Mouse (Mus musculus): ENCODE measurements at regions not wholly inside any gene's neighbourhood (a gene's known extent, or its start where the extent isn't known, plus 50 kb on each side); places are given as distances from the start of the nearest gene placed in this dataset.
A peak's percentile ranks its signal among the peaks of the same experiment; 100 is the strongest.
"Not testable (repeated sequence)": the region's sequence is repeated elsewhere in the genome, so short reads cannot be mapped to it uniquely, and the experiment has no call there.

DNA sequence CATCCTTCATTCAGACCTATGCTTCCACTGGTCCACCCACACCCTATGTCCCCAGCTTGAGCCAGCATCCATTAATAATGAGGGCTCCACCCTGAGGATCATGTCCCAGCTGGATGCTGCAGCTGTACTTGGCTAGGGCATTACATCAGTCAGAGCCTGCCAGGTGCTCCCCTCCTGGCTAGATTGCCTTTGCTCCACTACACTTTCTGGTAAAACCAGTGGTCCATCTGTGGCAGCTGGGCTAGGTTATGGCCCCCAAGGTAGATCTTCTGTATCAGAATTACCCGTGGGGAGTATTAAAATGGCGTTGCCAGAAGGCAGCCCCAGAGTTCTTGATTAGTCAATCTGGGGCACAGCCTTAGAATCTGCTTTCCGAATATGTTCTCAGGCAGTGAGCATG lies 94.7 kb upstream of the Sec61g start:
- no peak overlapping the region for H3K27ac ChIP-seq (ENCODE audit: insufficient read depth, low read length)
- no peaks in the 10 kb centered on the region; the same call in 1 of the 2 replicates for H3K4me1 ChIP-seq (ENCODE audit: control insufficient read depth, insufficient read depth, low read length)
- no peak overlapping the region for H3K4me3 ChIP-seq (ENCODE audit: insufficient read depth, low read length)
- TF ChIP-seq POLR2A (IDR thresholded peaks at IDR 0.05; ENCODE audit: low read depth, low read length), result no peak
- no peak for TF ChIP-seq CTCF (IDR thresholded peaks at IDR 0.05; ENCODE audit: borderline replicate concordance, insufficient read depth, low read length)

- TF ChIP-seq POLR2A (IDR thresholded peaks at IDR 0.05; ENCODE audit: low read depth, low read length) (no peak), CTCF (IDR thresholded peaks at IDR 0.05; ENCODE audit: borderline replicate concordance, insufficient read depth, low read length) (no peak)
- no peaks in the 10 kb centered on the region; the same call in 1 of the 2 replicates for H3K4me1 ChIP-seq (ENCODE audit: control insufficient read depth, insufficient read depth, low read length)
- no peak overlapping the region for H3K27ac ChIP-seq (ENCODE audit: insufficient read depth, low read length)
- no peak overlapping the region for H3K4me3 ChIP-seq (ENCODE audit: insufficient read depth, low read length)
Measured at GRCm38 (mm10) chr11:16606435-16607214, 98.3 kb upstream of the Sec61g start.

DNA sequence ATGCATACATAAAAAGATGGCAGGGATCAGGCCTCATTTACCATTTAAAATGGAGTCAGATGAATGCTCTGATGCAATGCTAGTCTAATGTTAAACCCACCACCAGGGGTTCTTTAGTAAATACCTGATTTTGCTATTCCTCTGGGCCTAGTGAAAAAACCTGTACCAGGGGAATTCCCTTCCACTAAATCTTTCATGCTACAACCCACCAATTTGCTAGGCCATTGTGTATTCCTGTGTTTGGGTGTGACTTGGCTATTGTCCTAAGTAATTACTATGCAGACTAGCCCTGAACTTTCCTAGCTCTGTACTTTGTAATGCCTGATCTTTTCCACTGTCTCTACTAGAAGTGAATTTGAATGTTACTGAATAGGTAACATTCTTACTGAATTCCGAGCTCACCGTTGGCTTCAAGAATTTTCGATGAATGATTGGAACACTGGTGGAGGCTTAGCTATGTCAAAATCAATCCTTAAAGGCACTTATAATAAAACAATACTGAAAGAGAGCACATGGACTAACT lies 99.7 kb upstream of the Sec61g start:
- not testable (repeated sequence) for H3K27ac ChIP-seq (ENCODE audit: insufficient read depth, low read length); H3K4me1 ChIP-seq (ENCODE audit: control insufficient read depth, insufficient read depth, low read length); H3K4me3 ChIP-seq (ENCODE audit: insufficient read depth, low read length)

DNA sequence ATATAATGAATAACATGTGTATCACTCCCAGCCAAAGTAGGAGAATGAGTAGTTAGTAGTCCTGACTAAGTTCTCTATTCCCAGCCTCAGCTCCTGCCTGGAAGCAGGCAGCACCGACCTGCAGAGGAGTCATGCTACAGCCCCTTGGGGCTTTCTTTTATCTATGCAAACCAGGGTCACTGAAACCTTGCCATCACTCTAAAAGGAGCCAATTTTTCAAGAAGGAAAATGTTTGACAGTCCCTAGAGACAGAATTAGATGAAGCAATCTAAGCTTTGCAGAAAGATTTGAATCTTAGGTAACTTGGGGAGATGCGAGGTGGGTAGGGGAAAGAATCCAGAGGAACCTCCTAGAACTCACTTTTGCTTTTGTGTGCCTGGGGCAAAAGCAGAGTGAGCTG lies 103.5 kb upstream of the Sec61g start:
- peak overlapping the region; percentile 29; the same call in 1 of the 2 replicates for H3K27ac ChIP-seq (ENCODE audit: insufficient read depth, low read length)
- no peak overlapping the region for H3K4me3 ChIP-seq (ENCODE audit: insufficient read depth, low read length)
- H3K4me1 ChIP-seq (ENCODE audit: control insufficient read depth, insufficient read depth, low read length), result no peaks in the 10 kb centered on the region
- no peak for TF ChIP-seq CTCF (IDR thresholded peaks at IDR 0.05; ENCODE audit: borderline replicate concordance, insufficient read depth, low read length)
- TF ChIP-seq POLR2A (IDR thresholded peaks at IDR 0.05; ENCODE audit: low read depth, low read length), result no peak

GRCm38 (mm10) chr11:16612524-16612923 lies 104.2 kb upstream of the Sec61g start:
- Histone ChIP-seq H3K27ac (ENCODE audit: insufficient read depth, low read length) (no peak overlapping the region), H3K4me3 (ENCODE audit: insufficient read depth, low read length) (no peak overlapping the region), H3K4me1 (ENCODE audit: control insufficient read depth, insufficient read depth, low read length) (no peaks in the 10 kb centered on the region)
- TF ChIP-seq POLR2A (IDR thresholded peaks at IDR 0.05; ENCODE audit: low read depth, low read length) (no peak), CTCF (IDR thresholded peaks at IDR 0.05; ENCODE audit: borderline replicate concordance, insufficient read depth, low read length) (no peak)

- Histone ChIP-seq H3K4me3 (ENCODE audit: insufficient read depth, low read length) (no peak overlapping the region), H3K27ac (ENCODE audit: insufficient read depth, low read length) (no peak overlapping the region), H3K4me1 (ENCODE audit: control insufficient read depth, insufficient read depth, low read length) (no peaks in the 10 kb centered on the region)
- TF ChIP-seq CTCF (IDR thresholded peaks at IDR 0.05; ENCODE audit: borderline replicate concordance, insufficient read depth, low read length) (no peak), POLR2A (IDR thresholded peaks at IDR 0.05; ENCODE audit: low read depth, low read length) (no peak)
Measured at GRCm38 (mm10) chr11:16619736-16620135, 111.5 kb upstream of the Sec61g start.

- Histone ChIP-seq H3K4me3 (ENCODE audit: insufficient read depth, low read length) (no peak overlapping the region), H3K27ac (ENCODE audit: insufficient read depth, low read length) (no peak overlapping the region), H3K4me1 (ENCODE audit: control insufficient read depth, insufficient read depth, low read length) (no peaks in the 10 kb centered on the region)
- TF ChIP-seq POLR2A (IDR thresholded peaks at IDR 0.05; ENCODE audit: low read depth, low read length), result no peak
- no peak for TF ChIP-seq CTCF (IDR thresholded peaks at IDR 0.05; ENCODE audit: borderline replicate concordance, insufficient read depth, low read length)
Measured at GRCm38 (mm10) chr11:16623694-16624093, 115.4 kb upstream of the Sec61g start.

GRCm38 (mm10) chr11:16627294-16628085 lies 119.2 kb upstream of the Sec61g start:
- Histone ChIP-seq H3K4me3 (ENCODE audit: insufficient read depth, low read length) (no peak overlapping the region), H3K27ac (ENCODE audit: insufficient read depth, low read length) (no peak overlapping the region), H3K4me1 (ENCODE audit: control insufficient read depth, insufficient read depth, low read length) (no peaks in the 10 kb centered on the region)
- TF ChIP-seq CTCF (IDR thresholded peaks at IDR 0.05; ENCODE audit: borderline replicate concordance, insufficient read depth, low read length), result no peak
- no peak for TF ChIP-seq POLR2A (IDR thresholded peaks at IDR 0.05; ENCODE audit: low read depth, low read length)

GRCm38 (mm10) chr11:16629410-16630129 lies 121.3 kb upstream of the Sec61g start:
- Histone ChIP-seq H3K4me3 (ENCODE audit: insufficient read depth, low read length) (no peak overlapping the region), H3K4me1 (ENCODE audit: control insufficient read depth, insufficient read depth, low read length) (no peaks in the 10 kb centered on the region), H3K27ac (ENCODE audit: insufficient read depth, low read length) (no peak overlapping the region)
- TF ChIP-seq CTCF (IDR thresholded peaks at IDR 0.05; ENCODE audit: borderline replicate concordance, insufficient read depth, low read length) (no peak), POLR2A (IDR thresholded peaks at IDR 0.05; ENCODE audit: low read depth, low read length) (no peak)

DNA sequence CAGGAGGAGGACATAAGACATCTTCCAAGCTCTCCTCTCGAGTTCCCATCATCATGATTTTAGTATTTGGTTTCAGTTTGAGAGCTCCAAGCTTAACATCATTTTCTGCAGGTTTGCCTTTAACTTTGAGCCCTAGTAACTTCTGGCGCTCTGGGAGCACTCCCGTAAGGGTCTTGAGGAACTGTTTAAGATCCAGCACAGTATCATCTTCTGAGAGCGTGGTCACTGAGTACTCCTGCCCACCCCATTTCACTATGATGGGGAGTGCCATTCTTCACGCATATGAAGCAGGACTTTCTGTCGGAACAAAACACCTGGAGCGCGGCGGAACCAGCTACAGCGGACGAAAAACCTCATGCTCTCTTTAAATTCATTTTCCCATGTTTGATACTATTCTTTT lies 116.2 kb upstream of the Egfr start:
- H3K27ac ChIP-seq (ENCODE audit: insufficient read depth, low read length); H3K4me3 ChIP-seq (ENCODE audit: insufficient read depth, low read length); H3K4me1 ChIP-seq (ENCODE audit: control insufficient read depth, insufficient read depth, low read length): not testable (repeated sequence)

Data from embryonic fibroblast, embryonic 13.5 days (primary cell).